Mouse (Mus musculus) layer of hippocampus, adult 2 months (tissue): ENCODE measurements around the gene Pcdh7. TPM values are rescaled to one million over a fixed set of nuclear protein-coding genes. Genes with fewer than 3 reads are reported as not detected.

Source experiments
- DNase-seq, 2 experiments: peaks; one replicate each; pipeline ENCODE4 v3.0.0; 2022; ENCODE audit warnings: low spot score in 2 of 2
- H3K27ac ChIP-seq: fragments of 200-600 bp; 2 replicates; pipeline ENCODE4 v1.8.1; 2022
- H3K4me3 ChIP-seq: fragments of 200-600 bp; 2 replicates; pipeline ENCODE4 v1.8.1; 2022; ENCODE audit warnings: mild to moderate bottlenecking
- CTCF ChIP-seq: fragments of 200-600 bp; conservative IDR thresholded peaks from 2 replicates; pipeline ENCODE4 v1.8.1; 2022; ENCODE audit warnings: antibody characterized with exemption, mild to moderate bottlenecking, moderate library complexity
- total RNA-seq, 2 experiments: library from RNA; stranded (reverse); gene quantifications; 2 replicates each; pipeline ENCODE4 v1.2.3; 2021

The Pcdh7 gene
- total RNA-seq, 2 experiments from 2014 or later: 64.2 to 65.2 TPM

- H3K27ac ChIP-seq: no peak overlapping the region
- H3K4me3 ChIP-seq: no peak overlapping the region
- no peak for TF ChIP-seq CTCF
- DNase-seq: no peak
Measured at GRCm38 (mm10) chr5:57781950-57782349, 64.2 kb downstream of the Pcdh7 start.

DNA sequence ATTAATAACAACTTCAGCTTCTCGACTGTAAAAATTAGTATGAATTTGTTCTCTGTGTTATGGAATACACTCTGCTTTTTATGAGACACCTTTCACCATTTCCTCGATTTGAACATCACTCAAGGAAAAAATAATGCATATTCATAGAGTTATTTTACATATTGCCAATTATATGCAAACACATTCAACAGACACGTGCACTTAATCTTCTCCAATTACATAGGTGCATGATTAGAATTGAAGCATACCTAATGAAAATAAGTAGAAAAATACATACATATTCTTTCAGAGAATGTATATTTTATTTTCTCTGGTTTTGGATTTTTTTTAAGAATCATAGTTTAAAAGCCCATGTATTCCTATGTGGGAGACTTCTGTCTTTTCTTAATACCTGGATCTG is 64.8 kb downstream of the Pcdh7 start:
- no peak for TF ChIP-seq CTCF
- Histone ChIP-seq H3K27ac (no peak overlapping the region), H3K4me3 (no peak overlapping the region)
- DNase-seq: no peak

- no peak for DNase-seq
- H3K4me3 ChIP-seq: no peak overlapping the region
- no peak for TF ChIP-seq CTCF
- H3K27ac ChIP-seq: no peak overlapping the region
Measured at GRCm38 (mm10) chr5:57788775-57789509, 71.2 kb downstream of the Pcdh7 start.

DNA sequence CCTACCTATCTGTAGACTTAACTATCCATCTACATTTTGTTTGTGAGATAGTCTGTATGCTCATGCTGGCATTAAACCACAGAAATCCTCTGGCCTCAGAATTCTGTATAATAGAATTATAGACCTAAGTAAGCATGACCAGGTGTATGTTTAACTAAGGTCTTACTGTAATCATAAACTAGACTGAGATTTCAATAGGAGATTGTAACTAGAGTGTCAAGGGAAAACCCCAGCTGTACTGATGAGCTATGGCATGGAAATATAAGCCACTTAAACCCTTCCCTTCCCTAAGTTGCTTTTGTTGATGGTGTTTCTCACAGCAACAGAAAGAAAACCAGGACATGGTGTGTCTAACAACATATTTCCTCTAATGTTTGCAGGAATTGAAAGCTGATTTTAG is 78.6 kb downstream of the Pcdh7 start:
- no peak overlapping the region for H3K27ac ChIP-seq
- H3K4me3 ChIP-seq: no peak overlapping the region
- no peak for TF ChIP-seq CTCF
- no peak for DNase-seq

DNA sequence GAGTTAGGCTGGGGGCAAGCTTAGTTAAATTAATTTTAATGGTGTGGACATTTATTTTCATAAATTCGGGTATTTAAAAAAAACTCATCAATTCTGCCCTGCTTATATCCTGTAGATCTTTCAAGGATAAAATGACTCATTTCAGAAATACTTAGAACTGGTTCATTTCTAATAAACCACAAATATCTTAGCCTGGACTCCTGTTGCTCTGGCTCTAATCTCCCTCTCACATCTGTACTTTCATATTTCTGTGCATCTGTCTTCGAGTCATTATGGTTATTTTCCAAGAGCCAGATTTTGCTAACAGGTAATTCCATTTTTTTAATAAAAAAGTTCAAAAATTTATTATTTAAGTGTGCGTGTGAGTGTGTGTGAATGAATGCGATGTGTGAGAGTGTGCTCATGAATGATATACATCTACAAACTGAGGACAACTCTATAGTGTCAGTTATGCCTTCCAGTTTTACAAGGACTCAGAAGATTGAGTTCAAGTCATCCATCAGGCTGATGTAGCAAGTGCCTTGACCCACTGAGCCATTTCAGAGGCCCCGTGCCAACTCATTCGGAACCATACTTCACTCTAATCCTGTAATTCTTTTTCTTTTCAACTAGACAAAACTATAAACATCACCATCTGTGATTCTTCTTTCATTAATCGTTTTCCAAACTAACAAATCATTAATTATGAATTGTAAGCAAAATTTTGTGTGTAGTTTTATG is 80.3 kb downstream of the Pcdh7 start:
- TF ChIP-seq CTCF: no peak
- no peak for DNase-seq
- no peak overlapping the region for H3K4me3 ChIP-seq
- H3K27ac ChIP-seq: no peak overlapping the region

DNA sequence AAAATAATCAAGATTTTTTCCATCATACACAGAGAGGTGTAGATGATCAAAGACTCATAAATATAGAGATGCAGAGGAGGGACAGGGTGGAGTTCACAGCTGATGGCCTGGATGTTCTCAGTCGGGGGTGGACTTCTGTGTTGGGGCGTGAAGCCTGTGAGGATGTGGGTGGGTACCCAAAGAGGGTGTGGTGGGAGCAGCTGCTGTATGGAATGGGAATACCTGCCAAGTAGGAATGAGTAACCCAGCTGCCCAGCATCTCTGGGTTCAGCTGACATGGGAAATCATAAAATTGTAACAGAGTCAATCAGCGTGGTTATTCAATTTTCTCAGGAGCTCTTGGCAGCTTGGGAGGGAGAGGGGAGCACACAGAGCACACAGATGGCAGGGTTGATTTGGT is 85.3 kb downstream of the Pcdh7 start:
- no peak overlapping the region for H3K4me3 ChIP-seq
- TF ChIP-seq CTCF: no peak
- H3K27ac ChIP-seq: no peak overlapping the region
- no peak for DNase-seq

- Histone ChIP-seq H3K27ac (no peak overlapping the region), H3K4me3 (no peak overlapping the region)
- TF ChIP-seq CTCF: no peak
- no peak for DNase-seq
Measured at GRCm38 (mm10) chr5:57803890-57804289, 86.1 kb downstream of the Pcdh7 start.

DNA sequence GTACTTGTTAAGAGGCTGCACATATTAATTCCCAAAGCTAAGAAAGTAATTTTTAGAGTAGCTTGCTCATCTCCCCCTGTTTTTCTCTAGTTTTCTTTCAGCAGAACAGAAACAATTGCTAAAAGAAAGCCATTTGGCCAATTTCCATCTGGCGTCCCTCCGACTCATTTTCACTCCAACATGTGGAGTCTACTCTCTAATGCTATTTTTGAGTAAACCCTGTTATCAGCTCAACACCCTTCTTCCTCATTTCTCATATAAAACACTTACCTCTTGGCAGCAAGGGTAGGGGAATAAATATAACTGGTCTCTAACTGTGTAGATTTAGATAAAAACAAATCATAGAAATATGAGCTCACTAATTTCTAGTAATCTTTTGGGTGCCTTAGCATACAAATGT is 89.6 kb downstream of the Pcdh7 start:
- H3K27ac ChIP-seq: no peak overlapping the region
- no peak for DNase-seq
- no peak for TF ChIP-seq CTCF
- no peak overlapping the region for H3K4me3 ChIP-seq

GRCm38 (mm10) chr5:57810641-57811040 is 92.9 kb downstream of the Pcdh7 start:
- no peak for TF ChIP-seq CTCF
- Histone ChIP-seq H3K27ac (no peak overlapping the region), H3K4me3 (no peak overlapping the region)
- no peak for DNase-seq

DNA sequence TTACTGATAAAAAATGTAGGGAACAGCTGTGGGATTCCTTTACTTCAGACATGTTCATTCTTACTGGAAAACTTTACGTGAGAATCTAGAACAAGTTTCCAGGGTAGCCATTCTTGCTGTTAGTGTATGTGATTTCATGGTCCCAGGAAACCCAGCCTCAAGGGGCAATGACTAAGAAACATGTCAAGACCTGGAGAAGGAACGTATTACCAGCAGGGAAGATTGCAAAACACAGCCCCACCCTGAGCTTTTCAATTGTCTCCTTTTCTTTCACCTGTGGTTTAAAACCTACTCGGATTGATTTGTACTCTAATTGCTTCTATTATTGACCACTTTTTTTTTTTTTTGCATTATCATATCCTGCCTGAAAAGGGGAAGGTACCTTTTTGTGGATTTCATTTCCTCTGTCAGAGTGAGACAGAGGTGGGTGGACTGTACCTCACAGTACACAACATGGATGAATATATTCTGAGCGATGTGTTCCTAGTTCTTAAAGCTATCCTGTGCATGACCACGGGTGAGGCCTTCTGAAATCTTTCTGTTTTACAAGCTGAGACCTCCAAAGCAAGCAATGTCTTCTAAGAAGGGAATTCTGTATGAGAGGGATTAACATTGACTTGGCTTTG is 98.3 kb downstream of the Pcdh7 start:
- no peak for TF ChIP-seq CTCF
- DNase-seq: no peak
- H3K27ac ChIP-seq: no peak overlapping the region
- no peak overlapping the region for H3K4me3 ChIP-seq

GRCm38 (mm10) chr5:57819788-57820187 is 102.0 kb downstream of the Pcdh7 start:
- Histone ChIP-seq H3K4me3 (no peak overlapping the region), H3K27ac (no peak overlapping the region)
- no peak for DNase-seq
- TF ChIP-seq CTCF: no peak

- Histone ChIP-seq H3K27ac (no peak overlapping the region), H3K4me3 (no peak overlapping the region)
- DNase-seq: no peak
- no peak for TF ChIP-seq CTCF
Measured at GRCm38 (mm10) chr5:57821099-57821498, 103.3 kb downstream of the Pcdh7 start.

GRCm38 (mm10) chr5:57828437-57828836 is 110.7 kb downstream of the Pcdh7 start:
- DNase-seq: no peak
- H3K27ac ChIP-seq: no peak overlapping the region
- TF ChIP-seq CTCF: no peak
- H3K4me3 ChIP-seq: no peak overlapping the region

GRCm38 (mm10) chr5:57837150-57837549 is 119.4 kb downstream of the Pcdh7 start:
- H3K4me3 ChIP-seq: no peak overlapping the region
- no peak overlapping the region for H3K27ac ChIP-seq
- DNase-seq: no peak
- TF ChIP-seq CTCF: no peak
